Mouse (Mus musculus) adrenal gland, postnatal 10 days (tissue): ENCODE results near the gene Calhm2. TPM values are rescaled to one million over a fixed set of nuclear protein-coding genes. Genes with fewer than 3 reads are reported as not detected.
"Not testable (repeated sequence)": the region's sequence is repeated elsewhere in the genome, so short reads cannot be mapped to it uniquely, and the experiment has no call there.

Experiments used
- DNase-seq: peaks from one replicate; pipeline ENCODE4 v3.0.0; 2021; ENCODE audit warnings: mixed read lengths
- total RNA-seq, 2 experiments: library from RNA; stranded (reverse); gene quantifications; 2 replicates each; pipeline ENCODE4 v1.2.3; 2021

The Calhm2 gene
- total RNA-seq, 2 experiments from 2014 or later = 3.5 to 4.9 TPM

- DNase-seq = peak; percentile 51
These were observed 13.4 kb upstream of the Calhm2 start for GRCm38 (mm10) chr19:47151332-47152061.

- peak; percentile 44 for DNase-seq
These were observed 11.8 kb upstream of the Calhm2 start for GRCm38 (mm10) chr19:47149854-47150253.

GRCm38 (mm10) chr19:47148267-47148847 is 10.3 kb upstream of the Calhm2 start:
- no peak for DNase-seq

GRCm38 (mm10) chr19:47144154-47144553 is 6.1 kb upstream of the Calhm2 start, which contains the start of gene Calhm1:
TSS of gene Calhm1 (minus strand) at chr19:47144254.
- no peak for DNase-seq

GRCm38 (mm10) chr19:47142438-47142837 is 4.3 kb upstream of the Calhm2 start:
- DNase-seq = no peak

GRCm38 (mm10) chr19:47139611-47140010 is 1.5 kb upstream of the Calhm2 start:
- DNase-seq = not testable (repeated sequence)

- peak; percentile 64 for DNase-seq
These were observed 978 bp downstream of the Calhm2 start for GRCm38 (mm10) chr19:47137051-47137581.

- DNase-seq = no peak
These were observed 1.9 kb downstream of the Calhm2 start for GRCm38 (mm10) chr19:47136170-47136569.

GRCm38 (mm10) chr19:47135568-47135967 is 2.5 kb downstream of the Calhm2 start:
- no peak for DNase-seq

GRCm38 (mm10) chr19:47133161-47133560 is 4.9 kb downstream of the Calhm2 start:
- DNase-seq = no peak

- no peak for DNase-seq
These were observed 7.5 kb downstream of the Calhm2 start for GRCm38 (mm10) chr19:47130551-47131125.

- DNase-seq = no peak
These were observed 9.3 kb downstream of the Calhm2 start for GRCm38 (mm10) chr19:47128835-47129234.

GRCm38 (mm10) chr19:47128164-47128563 is 9.9 kb downstream of the Calhm2 start:
- no peak for DNase-seq

- peak; percentile 46 for DNase-seq
These were observed 15.3 kb downstream of the Calhm2 start for GRCm38 (mm10) chr19:47122802-47123201.

- DNase-seq = no peak
These were observed 17.0 kb downstream of the Calhm2 start for GRCm38 (mm10) chr19:47121054-47121453.

GRCm38 (mm10) chr19:47118634-47119033 is 19.5 kb downstream of the Calhm2 start:
- DNase-seq = no peak

- no peak for DNase-seq
These were observed 33.3 kb downstream of the Calhm2 start for GRCm38 (mm10) chr19:47104641-47105271.

- DNase-seq = no peak
These were observed 37.0 kb downstream of the Calhm2 start for GRCm38 (mm10) chr19:47101080-47101479.

GRCm38 (mm10) chr19:47090550-47091156 is 47.4 kb downstream of the Calhm2 start, which contains the start of the genes Usmg5 and Pdcd11:
TSS of gene Usmg5 (minus strand) at chr19:47090647.
TSS of gene Pdcd11 (plus strand) at chr19:47090768.
- peak; percentile 97 for DNase-seq

- DNase-seq = peak; percentile 58
These were observed 48.2 kb downstream of the Calhm2 start for GRCm38 (mm10) chr19:47089718-47090525.

- DNase-seq = no peak
These were observed 49.9 kb downstream of the Calhm2 start for GRCm38 (mm10) chr19:47088226-47088625.
